Mouse (Mus musculus): Measurements from ENCODE around the gene Olfr521. TPM values are rescaled to one million over a fixed set of nuclear protein-coding genes. Genes with fewer than 3 reads are reported as not detected.

The Olfr521 gene
- polyA plus RNA-seq (2017; shearing (Covaris generic)) = not detected

GRCm38 (mm10) chr7:99763207-99763606 lies at the start of gene Olfr521:
TSS of gene Olfr521 (plus strand) at chr7:99763507.

GRCm38 (mm10) chr7:99729973-99730372 lies 33.3 kb upstream of the Olfr521 start, which contains the start of gene Olfr520:
TSS of gene Olfr520 (plus strand) at chr7:99730273.

Other genes starting within 250 kb of the Olfr521 start
- 18.9 TPM for gene Arrb1, start 228.0 kb upstream of the Olfr521 start, polyA plus RNA-seq (2017; shearing (Covaris generic))
- not detected for gene Tpbgl, start 136.4 kb upstream of the Olfr521 start, polyA plus RNA-seq (2017; shearing (Covaris generic))
- 0.38 TPM for gene Slco2b1, start 52.2 kb upstream of the Olfr521 start, polyA plus RNA-seq (2017; shearing (Covaris generic))
- not detected for gene Olfr520, start 33.2 kb upstream of the Olfr521 start, polyA plus RNA-seq (2017; shearing (Covaris generic))
- gene Neu3, start 64.9 kb downstream of the Olfr521 start, polyA plus RNA-seq (2017; shearing (Covaris generic)) = 28.1 TPM
- not detected for gene Xrra1, start 95.6 kb downstream of the Olfr521 start, polyA plus RNA-seq (2017; shearing (Covaris generic))
- gene Spcs2, start 100.0 kb downstream of the Olfr521 start, polyA plus RNA-seq (2017; shearing (Covaris generic)) = 495 TPM
- gene Rnf169, start 216.9 kb downstream of the Olfr521 start, polyA plus RNA-seq (2017; shearing (Covaris generic)) = 4.3 TPM
- not detected for gene Chrdl2, start 242.7 kb downstream of the Olfr521 start, polyA plus RNA-seq (2017; shearing (Covaris generic))